Mouse (Mus musculus): ENCODE measurements around the gene Cul5.
A peak's percentile ranks its signal among the peaks of the same experiment; 100 is the strongest.

- TF ChIP-seq CTCF (IDR thresholded peaks at IDR 0.05; ENCODE audit: low read depth) (peak; percentile 89), EP300 (optimal IDR thresholded peaks at IDR 0.05) (no peak)
Observed at GRCm38 (mm10) chr9:53673571-53673970, 3.8 kb upstream of the Cul5 start.
